Mouse (Mus musculus) right cerebral cortex, postnatal 10 days (tissue): ENCODE measurements around the gene Gpm6b.

Experiments
- DNase-seq, 2 experiments: peaks; one replicate each; pipeline ENCODE4 v3.0.0; 2021; ENCODE audit warnings: low spot score in 2 of 2

Gene Gpm6b

GRCm38 (mm10) chrX:166238831-166239460 lies at the start of gene Gpm6b:
Gene Gpm6b, plus strand, starts transcription at chrX:166238911.
- DNase-seq = peak; percentile 63 to 77

- DNase-seq = no peak
These were observed 42.4 kb upstream of the Gpm6b start for GRCm38 (mm10) chrX:166196327-166196726.

- no peak for DNase-seq
These were observed 40.4 kb upstream of the Gpm6b start for GRCm38 (mm10) chrX:166198266-166198665.

GRCm38 (mm10) chrX:166199812-166200211 lies 38.9 kb upstream of the Gpm6b start:
- no peak for DNase-seq

- DNase-seq = no peak
These were observed 24.1 kb upstream of the Gpm6b start for GRCm38 (mm10) chrX:166214576-166214975.

- DNase-seq = no peak
These were observed 22.5 kb upstream of the Gpm6b start for GRCm38 (mm10) chrX:166216248-166216647.

- peak; percentile 64 to 84 for DNase-seq
These were observed 22.0 kb upstream of the Gpm6b start for GRCm38 (mm10) chrX:166216720-166217119.

GRCm38 (mm10) chrX:166219331-166219730 lies 19.4 kb upstream of the Gpm6b start:
- peak; percentile 48 to 66 for DNase-seq

GRCm38 (mm10) chrX:166226856-166227255 lies 11.9 kb upstream of the Gpm6b start:
- no peak for DNase-seq

- DNase-seq = no peak
These were observed 9.0 kb upstream of the Gpm6b start for GRCm38 (mm10) chrX:166229750-166230149.

GRCm38 (mm10) chrX:166230515-166231267 lies 8.0 kb upstream of the Gpm6b start:
- no peak for DNase-seq

- DNase-seq = no peak
These were observed 2.6 kb upstream of the Gpm6b start for GRCm38 (mm10) chrX:166236131-166236530.

- no peak for DNase-seq
These were observed 809 bp downstream of the Gpm6b start for GRCm38 (mm10) chrX:166239520-166239919.

GRCm38 (mm10) chrX:166240751-166241150 lies 2.0 kb downstream of the Gpm6b start:
- peak in 1 of 2 experiments; percentile 30 for DNase-seq

- peak in 1 of 2 experiments; percentile 39 for DNase-seq
These were observed 4.7 kb downstream of the Gpm6b start for GRCm38 (mm10) chrX:166243261-166243885.

GRCm38 (mm10) chrX:166271489-166271888 lies 32.8 kb downstream of the Gpm6b start:
- DNase-seq = peak; percentile 41 to 44

- peak in 1 of 2 experiments; percentile 29 for DNase-seq
These were observed 33.9 kb downstream of the Gpm6b start for GRCm38 (mm10) chrX:166272646-166273045.

- DNase-seq = no peak
These were observed 41.1 kb downstream of the Gpm6b start for GRCm38 (mm10) chrX:166279861-166280260.

- DNase-seq = peak in 1 of 2 experiments; percentile 31
These were observed 48.2 kb downstream of the Gpm6b start for GRCm38 (mm10) chrX:166286760-166287483.

- no peak for DNase-seq
These were observed 52.6 kb downstream of the Gpm6b start for GRCm38 (mm10) chrX:166291266-166291665.

GRCm38 (mm10) chrX:166293465-166293864 lies 54.8 kb downstream of the Gpm6b start:
- no peak for DNase-seq

- DNase-seq = no peak
These were observed 64.1 kb downstream of the Gpm6b start for GRCm38 (mm10) chrX:166302791-166303190.
